Mouse (Mus musculus): ENCODE measurements around the gene Psma6. TPM values are rescaled to one million over a fixed set of nuclear protein-coding genes. Genes with fewer than 3 reads are reported as not detected.
"Not testable (repeated sequence)": the region's sequence is repeated elsewhere in the genome, so short reads cannot be mapped to it uniquely, and the experiment has no call there.

Gene Psma6
- polyA plus RNA-seq, 1 experiment from 2014 or later: 434 TPM

DNA sequence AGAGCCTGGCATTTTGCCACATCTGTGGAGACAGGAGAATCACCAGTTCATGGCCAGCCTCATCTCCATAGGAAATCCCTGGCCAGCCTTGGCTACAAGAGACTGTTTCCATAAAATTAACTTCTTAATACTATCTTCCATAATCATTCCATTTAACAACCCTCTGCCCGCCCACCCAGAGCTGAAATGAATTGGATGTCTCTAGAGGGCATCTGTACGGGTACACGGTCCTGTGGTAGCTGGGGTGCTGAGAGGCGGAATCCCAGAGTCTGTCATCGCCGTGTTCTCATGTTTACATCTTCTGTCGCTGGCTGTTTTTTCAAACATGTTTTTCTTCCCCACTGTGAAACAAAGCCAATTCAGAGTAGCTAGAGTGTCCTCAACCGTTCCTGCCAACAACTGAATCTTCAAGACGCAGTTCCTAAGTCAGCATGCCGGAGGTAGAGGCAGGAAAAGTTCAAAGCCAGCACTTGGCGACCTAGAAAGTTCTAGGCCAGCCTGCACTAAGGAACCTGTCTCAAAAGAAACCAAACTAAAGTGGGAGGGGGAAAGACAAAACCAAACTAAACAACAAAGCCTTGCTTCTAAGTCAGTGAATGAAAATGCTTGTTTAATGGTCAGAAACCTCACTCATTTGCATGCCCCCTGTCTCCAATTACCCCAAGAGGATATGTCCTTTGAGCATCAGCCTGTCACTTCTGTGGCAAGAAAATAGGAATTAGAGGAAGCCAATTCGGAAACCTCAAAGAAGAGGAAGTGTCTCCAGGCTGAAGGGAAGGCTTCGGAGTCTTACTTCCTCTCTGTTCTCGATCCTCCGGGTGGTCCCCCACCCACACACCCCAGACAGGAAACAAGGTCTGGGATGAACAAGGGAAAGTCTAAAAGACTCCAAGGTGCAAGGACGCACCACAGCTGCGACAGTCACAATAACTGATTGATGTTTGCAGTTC is 5.4 kb downstream of the Psma6 start:
- Histone ChIP-seq H3K36me3 (ENCODE audit: control insufficient read depth, insufficient read depth) (no peaks in the 10 kb centered on the region), H3K4me1 (replicated peaks; ENCODE audit: control insufficient read depth, insufficient read depth, low read length) (0 out of 2 replicates have a peak, but pooled peaks cover 4% of the 10 kb centered on the region), H3K9ac (replicated peaks; ENCODE audit: low read depth, low read length) (no peak overlapping the region), H3K9me3 (ENCODE audit: control insufficient read depth, low read length) (no peaks in the 10 kb centered on the region), H3K4me3 (replicated peaks; ENCODE audit: low read length) (no peak overlapping the region), H3K27ac (ENCODE audit: low read length) (no peak overlapping the region), H3K4me2 (ENCODE audit: low read length) (no peak overlapping the region), H3K27me3 (replicated peaks; ENCODE audit: control insufficient read depth, insufficient read depth, low read length) (no peaks in the 10 kb centered on the region)
- WGBS: 80% methylated on average over 17 of the region's 17 CpGs
- ATAC-seq: no peak

GRCm38 (mm10) chr12:55392120-55392519 is 8.1 kb downstream of the Psma6 start:
- Histone ChIP-seq H3K4me3 (replicated peaks; ENCODE audit: low read length) (no peak overlapping the region), H3K27me3 (replicated peaks; ENCODE audit: control insufficient read depth, insufficient read depth, low read length) (no peaks in the 10 kb centered on the region)
- no peak for ATAC-seq

GRCm38 (mm10) chr12:55392733-55393577 is 8.9 kb downstream of the Psma6 start:
- WGBS: 91% methylated on average over 11 of the region's 11 CpGs
- no peak overlapping the region for H3K4me2 ChIP-seq (ENCODE audit: low read length)
- no peak for ATAC-seq
- H3K9me3 ChIP-seq (ENCODE audit: control insufficient read depth, low read length): no peaks in the 10 kb centered on the region
- H3K27ac ChIP-seq (ENCODE audit: low read length): no peak overlapping the region
- H3K36me3 ChIP-seq (ENCODE audit: control insufficient read depth, insufficient read depth): no peaks in the 10 kb centered on the region
- H3K4me3 ChIP-seq (replicated peaks; ENCODE audit: low read length): no peak overlapping the region
- H3K9ac ChIP-seq (replicated peaks; ENCODE audit: low read depth, low read length): no peak overlapping the region
- H3K27me3 ChIP-seq (replicated peaks; ENCODE audit: control insufficient read depth, insufficient read depth, low read length): no peaks in the 10 kb centered on the region
- H3K4me1 ChIP-seq (replicated peaks; ENCODE audit: control insufficient read depth, insufficient read depth, low read length): 0 out of 2 replicates have a peak, but pooled peaks cover 5% of the 10 kb centered on the region

More at GRCm38 (mm10) chr12:55392120-55392519, 8.1 kb downstream of the Psma6 start:
- Histone ChIP-seq H3K9me3 (ENCODE audit: control insufficient read depth, low read length) (no peaks in the 10 kb centered on the region), H3K27ac (ENCODE audit: low read length) (no peak overlapping the region), H3K9ac (replicated peaks; ENCODE audit: low read depth, low read length) (no peak overlapping the region), H3K4me2 (ENCODE audit: low read length) (no peak overlapping the region), H3K4me1 (replicated peaks; ENCODE audit: control insufficient read depth, insufficient read depth, low read length) (0 out of 2 replicates have a peak, but pooled peaks cover 4% of the 10 kb centered on the region), H3K36me3 (ENCODE audit: control insufficient read depth, insufficient read depth) (no peaks in the 10 kb centered on the region)

DNA sequence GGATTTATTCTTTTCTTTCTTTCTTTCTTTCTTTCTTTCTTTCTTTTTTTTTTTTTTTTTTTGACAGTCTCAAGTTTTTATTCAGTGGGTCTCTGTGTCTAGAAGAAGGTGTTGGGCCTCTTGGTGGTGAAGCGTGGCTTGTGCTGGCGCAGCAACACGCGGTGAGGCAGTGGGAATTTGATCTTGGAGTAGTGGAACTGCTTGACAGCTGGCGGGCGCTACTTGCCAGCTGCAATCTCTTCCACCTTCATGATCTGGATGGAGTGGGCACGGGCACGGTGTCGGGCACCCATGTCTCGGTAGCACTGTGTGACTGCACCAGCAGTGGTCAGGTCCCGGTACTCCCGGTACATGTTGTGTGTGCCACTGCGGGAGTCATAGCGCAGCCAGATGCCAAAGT is 11.6 kb downstream of the Psma6 start:
- 94% methylated on average over 14 of the region's 14 CpGs for WGBS
- not testable (repeated sequence) for H3K9me3 ChIP-seq (ENCODE audit: control insufficient read depth, low read length); H3K27ac ChIP-seq (ENCODE audit: low read length)

GRCm38 (mm10) chr12:55396536-55396935 is 12.5 kb downstream of the Psma6 start:
- ATAC-seq: no peak
- no peaks in the 10 kb centered on the region for H3K27me3 ChIP-seq (replicated peaks; ENCODE audit: control insufficient read depth, insufficient read depth, low read length)
- no peak overlapping the region for H3K4me3 ChIP-seq (replicated peaks; ENCODE audit: low read length)
- peaks cover 14% of the 10 kb centered on the region for H3K4me1 ChIP-seq (replicated peaks; ENCODE audit: control insufficient read depth, insufficient read depth, low read length)
- H3K27ac ChIP-seq (ENCODE audit: low read length): no peak overlapping the region
- 96% methylated on average over 4 of the region's 4 CpGs for WGBS
- no peaks in the 10 kb centered on the region for H3K9me3 ChIP-seq (ENCODE audit: control insufficient read depth, low read length)
- H3K4me2 ChIP-seq (ENCODE audit: low read length): no peak overlapping the region
- H3K9ac ChIP-seq (replicated peaks; ENCODE audit: low read depth, low read length): no peak overlapping the region
- no peaks in the 10 kb centered on the region for H3K36me3 ChIP-seq (ENCODE audit: control insufficient read depth, insufficient read depth)

More for the DNA sequence above, 11.6 kb downstream of the Psma6 start:
- peaks cover 14% of the 10 kb centered on the region for H3K4me1 ChIP-seq (replicated peaks; ENCODE audit: control insufficient read depth, insufficient read depth, low read length)
- H3K4me3 ChIP-seq (replicated peaks; ENCODE audit: low read length); H3K36me3 ChIP-seq (ENCODE audit: control insufficient read depth, insufficient read depth); ATAC-seq; H3K4me2 ChIP-seq (ENCODE audit: low read length); H3K9ac ChIP-seq (replicated peaks; ENCODE audit: low read depth, low read length); H3K27me3 ChIP-seq (replicated peaks; ENCODE audit: control insufficient read depth, insufficient read depth, low read length): not testable (repeated sequence)

- H3K4me2 ChIP-seq (ENCODE audit: low read length): peak overlapping the region; percentile 95
- 77% methylated on average over 9 of the region's 9 CpGs for WGBS
Observed at GRCm38 (mm10) chr12:55397544-55398239, 13.7 kb downstream of the Psma6 start.

DNA sequence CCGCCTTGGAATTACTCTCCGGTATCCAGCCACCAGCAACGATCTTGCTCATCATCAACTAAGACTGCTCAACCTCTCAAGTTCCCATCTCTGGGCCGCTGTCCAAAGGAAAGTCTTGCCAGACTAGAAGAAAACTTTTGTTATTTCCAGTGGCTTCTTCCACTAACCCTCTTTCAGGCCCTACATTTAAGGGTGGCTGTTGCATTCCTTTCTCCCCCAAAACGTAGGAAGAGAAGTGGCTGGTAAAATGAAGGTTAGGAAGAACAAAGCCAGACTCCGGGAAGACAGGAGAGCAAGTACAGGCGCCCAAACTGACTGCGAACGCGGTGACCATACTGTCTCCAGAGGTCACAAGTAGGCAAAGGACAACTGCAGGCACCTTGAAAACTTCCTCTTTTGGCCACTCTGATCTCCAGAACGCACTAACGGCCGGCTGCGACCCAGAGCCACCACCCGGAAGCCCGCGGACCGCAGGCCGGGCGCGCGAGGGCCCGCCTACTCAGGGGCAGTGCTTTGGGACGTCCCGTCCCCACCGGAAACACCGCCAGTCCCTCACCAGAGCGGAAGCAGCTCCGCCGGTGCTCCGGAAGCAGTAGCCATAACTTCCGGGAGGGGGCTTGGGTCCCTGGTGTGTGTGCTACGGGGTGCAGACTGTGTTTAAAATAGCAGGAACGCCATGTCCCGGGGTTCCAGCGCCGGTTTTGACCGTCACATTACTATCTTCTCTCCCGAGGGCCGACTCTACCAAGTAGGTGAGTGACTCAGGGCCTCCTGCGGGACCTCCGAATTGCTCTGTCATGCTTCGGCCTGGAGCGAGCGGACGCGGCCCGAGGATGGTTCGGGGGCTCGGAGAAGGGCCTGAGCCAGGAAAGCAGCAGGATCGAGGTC is 14.5 kb downstream of the Psma6 start:
- peak; percentile 100 for ATAC-seq

More at GRCm38 (mm10) chr12:55397544-55398239, 13.7 kb downstream of the Psma6 start:
- Histone ChIP-seq H3K9me3 (ENCODE audit: control insufficient read depth, low read length) (no peaks in the 10 kb centered on the region), H3K4me3 (replicated peaks; ENCODE audit: low read length) (peak overlapping the region; percentile 100), H3K9ac (replicated peaks; ENCODE audit: low read depth, low read length) (peak overlapping the region; percentile 97), H3K27me3 (replicated peaks; ENCODE audit: control insufficient read depth, insufficient read depth, low read length) (no peaks in the 10 kb centered on the region), H3K27ac (ENCODE audit: low read length) (peak overlapping the region; percentile 84), H3K4me1 (replicated peaks; ENCODE audit: control insufficient read depth, insufficient read depth, low read length) (peaks cover 14% of the 10 kb centered on the region), H3K36me3 (ENCODE audit: control insufficient read depth, insufficient read depth) (no peaks in the 10 kb centered on the region)
- no peak; the same call in 1 of the 2 replicates for ATAC-seq

DNA sequence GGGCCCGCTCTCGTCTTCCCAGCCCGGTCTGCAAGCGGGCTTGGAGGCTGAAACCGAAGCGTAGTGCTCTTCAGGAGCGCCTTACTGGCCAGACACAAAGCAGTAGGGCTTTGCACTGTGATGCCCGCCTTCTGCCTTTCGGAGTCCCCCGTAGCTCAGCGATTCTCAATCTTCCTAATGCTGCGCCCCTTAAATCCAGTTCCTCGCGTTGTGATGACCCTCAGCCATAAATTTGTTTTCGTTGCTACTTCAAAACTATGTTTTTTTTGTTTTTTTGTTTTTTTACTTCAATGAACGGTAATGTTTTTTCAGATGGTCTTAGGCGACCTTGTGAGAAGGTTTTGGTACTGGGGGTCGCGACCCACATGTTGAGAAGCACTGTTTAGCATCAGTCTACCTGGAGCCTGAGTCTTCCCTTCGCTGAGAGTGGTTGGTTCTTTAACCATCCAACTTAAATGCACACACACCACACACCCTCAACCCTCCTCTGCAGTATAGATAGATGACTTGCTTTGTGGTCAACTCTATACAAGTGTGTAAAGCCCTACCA is 15.2 kb downstream of the Psma6 start:
- Histone ChIP-seq H3K36me3 (ENCODE audit: control insufficient read depth, insufficient read depth) (no peaks in the 10 kb centered on the region), H3K4me3 (replicated peaks; ENCODE audit: low read length) (peak overlapping the region; percentile 100), H3K27ac (ENCODE audit: low read length) (peak overlapping the region; percentile 84), H3K4me1 (replicated peaks; ENCODE audit: control insufficient read depth, insufficient read depth, low read length) (peaks cover 14% of the 10 kb centered on the region), H3K9ac (replicated peaks; ENCODE audit: low read depth, low read length) (peak overlapping the region; percentile 97), H3K27me3 (replicated peaks; ENCODE audit: control insufficient read depth, insufficient read depth, low read length) (no peaks in the 10 kb centered on the region), H3K9me3 (ENCODE audit: control insufficient read depth, low read length) (no peaks in the 10 kb centered on the region), H3K4me2 (ENCODE audit: low read length) (peak overlapping the region; percentile 95)
- WGBS: 1% methylated on average over 20 of the region's 20 CpGs
- peak; percentile 6; the same call in 1 of the 2 replicates for ATAC-seq

More for the DNA sequence above, 14.5 kb downstream of the Psma6 start:
- WGBS: under 1% methylated on average over 51 of the region's 51 CpGs
- H3K4me3 ChIP-seq (replicated peaks; ENCODE audit: low read length): peak overlapping the region; percentile 100
- H3K4me1 ChIP-seq (replicated peaks; ENCODE audit: control insufficient read depth, insufficient read depth, low read length): peaks cover 14% of the 10 kb centered on the region
- H3K9ac ChIP-seq (replicated peaks; ENCODE audit: low read depth, low read length): peak overlapping the region; percentile 97
- H3K27me3 ChIP-seq (replicated peaks; ENCODE audit: control insufficient read depth, insufficient read depth, low read length): no peaks in the 10 kb centered on the region
- peak overlapping the region; percentile 84 for H3K27ac ChIP-seq (ENCODE audit: low read length)
- H3K4me2 ChIP-seq (ENCODE audit: low read length): peak overlapping the region; percentile 95
- no peaks in the 10 kb centered on the region for H3K36me3 ChIP-seq (ENCODE audit: control insufficient read depth, insufficient read depth)
- H3K9me3 ChIP-seq (ENCODE audit: control insufficient read depth, low read length): no peaks in the 10 kb centered on the region
